Mouse (Mus musculus): ENCODE measurements around the gene Znrf1. TPM values are rescaled to one million over a fixed set of nuclear protein-coding genes. Genes with fewer than 3 reads are reported as not detected.

Gene Znrf1
- total RNA-seq, 1 experiment from 2014 or later: 71.0 TPM

DNA sequence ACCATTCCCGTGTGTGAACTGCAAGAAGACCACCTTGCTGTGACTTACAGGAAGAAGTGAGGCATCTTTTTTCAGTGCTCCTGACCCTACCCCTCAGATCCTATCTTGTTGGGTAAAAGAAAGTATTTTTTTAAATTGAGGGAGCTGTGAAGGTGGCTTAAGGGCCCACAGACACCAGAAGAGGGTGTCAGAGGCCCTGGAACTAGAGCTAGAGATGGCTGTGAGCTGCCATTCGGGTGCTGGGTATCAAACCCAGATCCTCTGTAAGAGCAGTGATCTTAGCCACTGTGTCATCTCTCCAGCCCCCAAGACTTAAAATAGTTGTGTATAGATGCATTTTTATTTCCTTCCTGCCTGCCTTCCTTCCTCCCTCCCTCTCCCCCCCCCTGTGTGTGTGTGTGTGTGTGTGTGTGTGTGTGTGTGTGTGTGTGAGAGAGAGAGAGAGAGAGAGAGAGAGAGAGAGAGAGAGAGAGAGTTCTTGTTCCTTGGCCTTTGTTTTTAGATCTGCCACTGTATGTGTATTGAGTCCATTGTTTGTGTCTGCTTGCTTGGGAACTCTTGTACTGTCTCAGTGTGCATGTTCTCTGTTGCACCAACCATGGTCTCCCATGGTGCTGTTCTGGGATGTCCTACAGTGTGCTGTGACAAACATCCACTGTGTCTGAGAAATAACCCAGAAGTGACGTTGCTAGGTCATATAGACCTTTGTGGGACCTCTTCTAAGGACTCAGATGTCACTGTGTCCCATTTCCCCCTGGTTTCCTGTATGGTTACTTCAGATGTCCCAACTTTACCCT, 58.3 kb downstream of the Znrf1 start:
- no peak for ATAC-seq (replicated peaks; ENCODE audit: low read depth, poor library complexity, severe bottlenecking)

DNA sequence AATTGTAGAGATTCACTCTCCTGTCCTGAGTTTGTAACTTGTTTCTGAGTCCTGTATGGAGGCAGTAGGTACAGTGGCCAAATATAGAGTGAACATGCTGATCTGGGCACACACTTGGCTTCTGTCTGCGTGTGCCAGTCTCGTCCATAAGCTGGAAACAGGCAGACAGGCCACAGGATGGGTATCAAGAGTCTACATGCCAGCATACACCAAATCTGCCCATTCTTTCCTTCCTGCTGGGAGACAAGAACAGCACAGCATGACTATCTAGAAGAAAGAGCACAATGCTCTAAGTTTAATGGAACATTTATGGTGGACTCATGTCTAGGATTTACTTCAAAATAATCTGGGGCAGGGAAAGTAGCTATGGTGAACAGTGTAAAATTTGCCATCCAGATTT, 59.1 kb downstream of the Znrf1 start:
- ATAC-seq (replicated peaks; ENCODE audit: low read depth, poor library complexity, severe bottlenecking): no peak

DNA sequence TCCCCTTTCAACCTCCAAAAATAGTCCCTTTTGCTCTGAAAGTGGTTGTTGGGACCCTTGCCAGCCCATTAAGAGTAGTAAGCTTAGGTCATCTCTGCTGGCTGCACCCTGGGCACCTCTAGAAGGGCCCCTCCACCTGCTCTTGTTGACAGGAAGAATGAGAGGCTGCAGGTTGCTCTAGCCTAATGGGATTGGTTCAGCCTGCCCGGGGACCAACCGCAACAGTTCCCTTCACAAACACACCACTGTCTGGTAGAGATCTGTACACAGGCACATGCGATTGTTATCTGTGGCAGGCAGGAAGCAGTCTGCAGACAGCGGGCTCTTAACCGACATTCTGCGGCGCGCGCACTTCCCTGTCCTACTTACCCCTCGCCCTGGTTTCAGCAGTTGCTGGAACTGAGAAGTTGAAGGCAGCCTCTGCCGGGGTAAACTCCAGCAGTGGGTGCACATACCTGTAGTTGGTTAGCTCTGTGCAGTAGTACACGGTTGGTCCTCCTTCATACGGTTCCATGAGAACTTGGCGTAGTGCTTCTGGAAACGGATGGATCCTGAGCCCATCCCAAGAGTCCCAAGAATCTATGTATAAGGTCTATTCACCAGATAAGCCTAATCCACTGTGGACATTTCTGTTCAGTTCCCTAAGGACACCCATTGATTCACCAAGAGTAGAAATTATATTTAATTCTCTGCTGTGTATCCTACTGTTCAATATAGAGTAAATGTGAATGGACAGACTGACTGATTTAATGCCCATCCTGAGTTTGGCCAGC, 60.0 kb downstream of the Znrf1 start:
- peak; percentile 86 for ATAC-seq (replicated peaks; ENCODE audit: low read depth, poor library complexity, severe bottlenecking)

DNA sequence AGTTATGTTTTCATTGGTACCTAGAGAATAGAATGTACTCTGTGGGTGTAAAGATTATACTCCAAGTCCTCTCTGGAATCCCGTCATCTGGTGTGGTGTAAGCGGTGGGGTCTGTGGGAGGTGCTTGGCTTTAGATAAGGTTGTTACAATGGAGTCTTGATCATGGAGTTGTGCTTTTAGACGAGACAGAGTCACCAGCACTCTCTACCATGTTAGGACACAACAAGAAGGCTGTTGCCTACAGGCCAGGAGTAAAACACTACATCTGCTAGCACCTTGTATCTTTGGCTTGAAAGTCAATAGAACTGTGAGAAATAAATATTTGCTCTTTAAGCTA, 60.6 kb downstream of the Znrf1 start:
- ATAC-seq (replicated peaks; ENCODE audit: low read depth, poor library complexity, severe bottlenecking): no peak

DNA sequence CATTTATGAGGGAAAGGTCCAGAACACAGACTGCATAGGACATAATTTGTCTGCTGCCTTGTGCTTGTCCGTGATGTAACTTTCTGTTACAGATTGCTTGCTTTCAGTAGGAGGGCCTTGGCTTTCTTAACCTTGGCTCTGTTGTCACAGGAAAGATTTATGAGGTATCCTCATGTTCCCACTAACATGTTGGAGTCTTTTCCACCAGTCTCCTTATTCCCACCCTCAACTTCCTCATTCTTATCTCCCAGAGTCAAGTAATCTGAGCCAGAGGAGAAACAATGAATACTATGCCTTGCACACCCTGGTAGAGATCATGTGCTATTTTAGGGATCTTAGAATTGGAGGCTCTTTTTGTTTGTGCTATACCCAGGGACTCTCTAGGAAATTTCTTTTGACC, 61.4 kb downstream of the Znrf1 start:
- ATAC-seq (replicated peaks; ENCODE audit: low read depth, poor library complexity, severe bottlenecking): 0 out of 2 replicates have a peak, but pooled peaks have one; percentile 5

DNA sequence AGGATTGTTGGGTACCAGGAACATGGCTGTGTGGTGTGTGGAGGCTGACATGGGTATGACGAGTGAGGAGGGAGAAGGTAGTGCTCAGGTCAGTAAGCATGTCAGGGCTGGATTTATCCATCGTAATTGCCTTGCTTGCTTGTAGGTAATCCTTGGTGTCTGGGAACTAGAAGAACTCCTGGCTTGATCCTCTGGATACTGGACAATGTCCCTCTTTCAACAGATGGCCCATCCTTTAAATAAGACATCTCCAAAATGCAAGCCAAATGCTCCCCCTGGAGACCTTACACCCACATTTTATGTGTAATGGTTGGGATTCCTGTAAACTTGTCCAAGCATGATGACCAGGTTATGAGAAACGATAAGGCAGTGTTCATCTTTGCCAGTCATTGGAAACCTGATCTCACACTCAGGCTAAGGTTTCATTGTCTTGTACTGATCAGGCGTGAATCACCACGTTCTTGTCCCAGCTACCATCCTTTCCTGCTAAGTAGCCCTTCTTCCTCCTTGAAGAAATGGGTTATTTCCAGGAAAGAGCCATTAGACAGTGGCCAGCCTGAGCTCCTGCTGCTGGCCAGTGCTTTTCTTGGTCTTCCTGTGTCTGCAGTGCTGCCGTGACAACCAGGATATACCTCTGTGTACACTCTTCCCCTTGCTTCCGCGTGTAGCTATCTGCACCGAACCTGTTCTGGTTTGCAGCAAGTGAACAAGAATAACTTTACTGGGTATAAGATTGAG, 64.0 kb downstream of the Znrf1 start:
- no peak for ATAC-seq (replicated peaks; ENCODE audit: low read depth, poor library complexity, severe bottlenecking)

DNA sequence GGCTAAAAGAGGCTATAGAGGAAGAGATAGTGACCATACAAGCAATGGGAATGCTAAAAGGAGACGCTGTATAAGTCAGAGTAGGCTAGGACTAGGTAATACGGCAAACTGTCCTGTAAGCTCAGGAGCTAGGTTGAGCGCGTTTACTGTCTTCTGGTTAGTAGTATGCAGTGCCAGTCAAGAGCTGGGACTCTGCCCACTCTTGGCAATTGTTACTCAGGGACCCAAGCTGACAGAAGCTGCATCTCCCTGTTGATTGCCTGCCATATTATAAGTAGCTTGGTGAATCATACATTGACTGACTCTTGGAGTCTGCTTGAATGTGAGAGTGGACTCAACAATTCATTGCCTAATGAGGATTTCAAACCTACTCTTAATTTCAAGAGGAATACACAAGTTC, 66.2 kb downstream of the Znrf1 start:
- ATAC-seq (replicated peaks; ENCODE audit: low read depth, poor library complexity, severe bottlenecking): no peak

DNA sequence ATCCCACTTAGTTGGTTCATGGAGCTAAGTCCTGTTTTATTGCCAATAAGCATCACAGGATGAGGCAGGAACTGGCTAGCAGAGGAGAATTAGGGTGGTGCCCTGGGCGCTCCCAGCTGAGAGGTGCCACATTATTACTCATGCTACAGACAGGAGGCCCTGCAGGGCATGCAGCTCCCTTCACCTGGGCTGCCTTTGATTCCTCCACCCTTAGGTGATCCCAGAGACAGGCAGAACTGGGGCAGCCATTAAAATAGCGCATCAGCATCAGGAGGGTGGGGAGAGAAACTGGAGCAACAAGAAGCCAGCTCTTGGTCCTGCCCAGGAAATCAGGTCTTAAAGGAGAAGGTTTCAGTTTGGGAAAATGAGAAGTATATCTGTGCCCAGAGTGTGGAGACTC, 69.1 kb downstream of the Znrf1 start:
- ATAC-seq (replicated peaks; ENCODE audit: low read depth, poor library complexity, severe bottlenecking): no peak

DNA sequence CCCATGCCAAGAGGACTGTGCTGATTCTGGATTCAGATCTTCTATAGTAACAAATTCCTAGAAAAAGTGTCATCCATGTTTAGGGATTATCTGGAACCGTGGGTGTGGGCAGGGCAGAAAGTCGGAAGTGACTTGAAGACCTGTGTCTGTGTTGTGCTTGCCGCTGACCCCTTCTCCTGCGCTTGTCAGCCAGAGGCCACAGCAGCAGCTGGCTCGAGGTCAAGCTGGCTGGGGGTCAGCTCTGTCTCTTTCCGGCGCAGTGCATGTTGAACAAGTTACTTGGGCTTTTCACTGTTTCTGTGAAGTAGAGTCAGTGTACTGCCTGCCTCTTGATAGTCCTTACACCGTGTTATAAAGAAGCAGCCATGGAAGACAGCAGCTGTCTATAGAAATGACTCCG, 71.1 kb downstream of the Znrf1 start:
- ATAC-seq (replicated peaks; ENCODE audit: low read depth, poor library complexity, severe bottlenecking): no peak

DNA sequence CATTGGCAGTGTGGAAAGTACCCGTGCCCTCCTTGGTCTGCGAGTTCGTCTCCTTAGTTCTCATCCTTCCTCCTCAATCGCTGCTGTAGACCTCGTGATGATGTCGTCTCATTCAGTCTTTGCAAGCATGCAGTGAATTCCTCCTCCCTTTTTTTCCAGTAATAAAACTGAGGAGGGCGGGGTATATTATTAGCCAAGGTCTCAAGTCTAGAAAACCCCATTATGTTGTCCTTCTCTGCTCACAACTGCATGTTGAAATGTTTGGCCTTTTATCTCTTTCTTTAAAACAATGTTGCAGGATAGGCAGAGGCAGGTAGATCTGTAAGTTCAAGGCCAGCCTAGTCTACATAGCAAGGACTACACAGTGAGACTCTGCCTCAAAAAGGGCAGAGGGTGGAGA, 71.5 kb downstream of the Znrf1 start:
- ATAC-seq (replicated peaks; ENCODE audit: low read depth, poor library complexity, severe bottlenecking): no peak

DNA sequence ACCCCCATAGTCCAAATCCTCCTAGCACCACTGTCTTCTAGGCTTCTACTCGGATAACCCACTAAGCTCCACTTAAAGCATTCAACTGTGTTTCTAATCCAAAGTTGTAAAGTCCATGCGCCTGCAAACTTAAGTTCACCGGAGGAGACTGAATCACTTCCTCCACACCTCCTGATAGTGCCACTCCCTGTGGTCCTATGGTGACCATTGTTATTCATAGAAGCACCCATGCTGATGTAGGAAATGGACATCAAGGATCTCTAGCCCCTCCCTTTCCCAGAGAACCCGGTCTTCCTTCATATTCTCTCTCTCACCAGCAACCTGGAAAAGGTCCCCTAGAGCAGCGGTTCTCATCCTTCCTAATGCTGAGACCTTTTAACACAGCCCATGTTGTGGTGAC, 77.3 kb downstream of the Znrf1 start:
- no peak for ATAC-seq (replicated peaks; ENCODE audit: low read depth, poor library complexity, severe bottlenecking)

DNA sequence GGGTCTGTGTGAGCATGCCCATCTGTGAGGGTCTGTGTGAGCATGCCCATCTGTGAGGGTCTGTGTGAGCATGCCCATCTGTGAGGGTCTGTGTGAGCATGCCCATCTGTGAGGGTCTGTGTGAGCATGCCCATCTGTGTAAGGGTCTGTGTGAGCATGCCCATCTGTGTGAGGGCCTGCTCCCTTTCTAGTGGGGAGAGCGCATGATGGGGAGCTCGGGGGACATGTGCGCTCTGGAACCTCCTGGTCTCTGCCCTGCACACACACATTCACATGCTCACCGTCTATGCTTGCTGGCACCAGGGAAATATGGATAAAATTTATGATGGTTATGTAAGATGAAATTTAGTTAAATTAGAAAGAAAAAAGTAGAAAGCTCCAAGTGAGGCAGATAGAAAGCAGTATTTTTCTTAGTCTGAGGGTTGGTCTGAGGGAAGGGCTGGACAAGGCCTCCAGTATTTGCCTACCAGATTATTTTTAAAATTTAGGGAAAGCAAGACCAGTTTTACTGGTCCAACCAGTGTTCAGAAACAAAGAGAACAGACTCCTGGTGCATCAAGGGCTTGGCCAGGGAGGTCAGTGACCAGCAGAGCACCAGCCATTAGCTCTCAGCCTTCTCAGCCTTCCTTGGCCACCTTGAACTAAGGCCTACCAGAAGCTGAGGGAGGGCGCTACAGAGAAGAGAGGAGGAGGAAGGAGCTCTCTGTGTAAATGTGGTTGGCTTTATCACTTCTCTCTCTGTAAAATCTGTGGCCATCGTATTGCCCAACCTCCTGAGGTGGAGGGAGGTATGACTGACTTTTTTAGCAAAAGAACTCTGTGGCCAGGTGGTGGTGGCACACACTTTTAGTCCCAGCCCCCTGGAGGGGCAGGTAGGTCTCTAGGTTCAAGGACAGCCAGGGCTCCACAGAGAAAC, 79.1 kb downstream of the Znrf1 start:
- ATAC-seq (replicated peaks; ENCODE audit: low read depth, poor library complexity, severe bottlenecking): peak; percentile 62

DNA sequence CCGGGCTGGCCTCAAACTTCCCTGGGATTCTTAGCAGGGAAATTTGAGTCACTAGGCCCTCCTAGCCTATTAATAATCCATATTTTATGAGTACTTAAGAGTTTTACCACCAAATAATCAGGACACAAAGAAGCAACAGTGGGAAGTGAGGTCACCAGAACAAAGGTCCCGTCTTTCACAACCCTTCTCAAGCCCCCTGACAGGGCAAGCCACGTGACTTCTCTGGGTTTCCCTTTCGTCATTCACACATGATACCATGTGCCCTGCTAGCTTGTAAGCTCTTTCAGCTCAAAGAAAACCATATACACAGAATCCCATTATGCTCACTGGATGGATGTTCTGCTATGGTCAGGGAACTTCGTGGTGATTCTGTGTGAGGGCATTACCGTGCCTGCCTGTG, 81.9 kb downstream of the Znrf1 start:
- ATAC-seq (replicated peaks; ENCODE audit: low read depth, poor library complexity, severe bottlenecking): no peak

DNA sequence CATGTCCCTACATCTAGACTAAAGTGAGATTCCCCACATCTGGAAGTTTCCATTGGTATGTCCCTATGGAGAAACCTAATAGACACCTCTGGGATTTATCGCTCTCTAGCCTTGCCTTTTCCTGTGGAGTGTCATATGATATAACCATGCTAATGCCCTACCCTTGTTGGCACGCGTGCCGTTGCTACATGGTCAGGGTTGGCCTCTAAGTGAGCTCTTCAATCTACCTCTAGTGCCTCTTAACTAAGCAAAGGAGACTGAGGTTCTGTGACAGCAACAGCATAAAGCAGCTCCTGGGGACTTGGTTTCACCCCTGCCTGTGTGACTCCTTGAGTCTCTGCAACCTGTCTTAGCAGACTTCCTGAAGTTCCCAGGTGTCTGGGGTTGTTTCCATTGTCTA, 82.4 kb downstream of the Znrf1 start:
- no peak for ATAC-seq (replicated peaks; ENCODE audit: low read depth, poor library complexity, severe bottlenecking)

DNA sequence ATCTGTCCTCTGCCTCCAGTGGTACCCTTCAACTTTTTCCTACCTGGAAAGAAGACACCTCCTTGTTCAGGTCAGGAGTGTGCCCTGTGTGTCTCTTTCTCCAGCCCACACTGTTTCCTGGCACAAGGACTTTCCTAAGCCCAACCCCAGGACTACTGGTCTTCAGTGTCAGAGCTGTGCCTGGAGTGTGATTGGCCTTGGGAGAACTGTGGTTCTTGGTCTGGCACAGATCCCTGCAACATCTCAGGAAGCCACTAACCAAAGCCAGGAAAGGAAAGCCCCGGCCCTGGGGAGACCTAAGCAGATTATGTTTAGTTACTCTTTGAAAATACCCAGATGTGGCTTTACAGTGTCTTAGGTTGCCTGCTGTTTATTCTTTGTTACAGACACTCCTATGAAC, 84.0 kb downstream of the Znrf1 start:
- peak; percentile 80 for ATAC-seq (replicated peaks; ENCODE audit: low read depth, poor library complexity, severe bottlenecking)

DNA sequence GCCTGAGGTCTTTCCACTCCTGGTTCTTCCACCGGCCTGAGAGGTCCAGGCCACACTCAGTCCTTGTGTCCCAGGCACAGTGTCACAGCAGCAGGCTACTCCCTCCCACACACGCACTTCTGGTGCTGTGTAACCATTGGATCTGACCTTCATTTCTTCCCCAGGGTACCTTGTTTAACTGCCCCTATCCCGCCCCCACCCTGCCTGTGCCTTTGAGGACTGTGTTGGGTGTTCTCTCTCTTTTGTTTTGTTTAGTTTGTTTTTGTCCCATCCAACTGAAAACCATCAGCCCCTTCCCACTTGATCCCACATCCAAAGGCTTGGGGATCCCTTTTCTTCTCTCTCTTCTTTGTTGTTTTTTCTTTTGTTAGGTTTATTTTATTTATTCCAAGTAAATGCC, 86.2 kb downstream of the Znrf1 start:
- ATAC-seq (replicated peaks; ENCODE audit: low read depth, poor library complexity, severe bottlenecking): no peak

DNA sequence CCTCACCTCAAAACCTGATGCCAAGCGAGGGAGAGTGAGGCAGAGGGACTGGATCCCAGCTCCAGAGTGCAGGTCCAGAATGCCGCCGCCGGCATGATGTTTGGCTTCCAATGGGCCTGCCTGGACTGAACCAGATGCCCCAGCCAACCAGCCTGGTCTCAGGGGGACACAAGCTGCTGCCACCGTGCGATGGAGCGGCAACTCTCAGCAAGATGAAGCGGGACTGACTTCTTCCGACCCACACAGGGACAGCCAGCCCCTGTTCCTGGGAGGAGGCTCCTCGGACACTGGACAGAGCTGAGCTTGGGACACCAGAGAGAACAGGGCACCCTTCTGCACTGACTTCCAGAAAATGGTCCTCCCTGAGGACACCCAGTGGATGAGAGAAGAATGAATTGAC, 86.7 kb downstream of the Znrf1 start:
- ATAC-seq (replicated peaks; ENCODE audit: low read depth, poor library complexity, severe bottlenecking): no peak

DNA sequence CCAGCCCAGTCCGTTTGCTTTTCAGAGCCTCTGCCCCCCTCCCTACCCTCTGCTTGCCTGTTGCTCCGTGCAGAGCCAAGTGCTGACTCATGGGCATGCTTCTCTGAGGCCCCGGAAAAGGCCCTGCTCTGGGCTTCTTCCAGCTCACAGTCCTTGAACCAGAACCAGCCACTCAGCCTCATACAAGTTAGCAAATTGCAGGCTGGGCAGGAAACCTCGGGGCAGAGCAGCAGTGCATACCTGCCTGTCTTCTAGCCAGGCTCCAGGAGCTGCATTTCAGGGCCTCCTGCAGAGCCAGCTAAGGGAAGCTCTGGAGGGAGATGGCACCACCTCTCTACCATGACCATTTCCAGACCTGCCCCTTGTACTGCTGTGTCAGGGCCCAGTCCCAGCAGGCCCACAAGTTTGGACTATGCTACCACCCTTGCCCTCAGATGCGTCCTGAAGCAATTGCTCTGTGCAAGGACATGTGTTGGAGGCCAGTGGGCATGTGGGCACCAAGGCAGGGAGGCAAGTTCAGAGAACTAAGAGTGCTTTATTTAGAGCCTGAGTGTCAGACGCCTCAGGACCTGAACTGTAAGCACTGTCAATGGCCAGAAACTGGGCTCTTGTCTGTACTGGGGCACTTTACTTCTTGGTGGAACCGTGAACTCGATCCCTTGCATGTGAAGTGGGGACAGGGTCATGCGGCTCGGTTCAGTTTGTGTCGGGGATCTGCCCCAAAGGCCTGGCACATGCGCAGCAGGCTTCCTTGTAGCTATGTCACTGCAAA, 88.4 kb downstream of the Znrf1 start:
- ATAC-seq (replicated peaks; ENCODE audit: low read depth, poor library complexity, severe bottlenecking): peak; percentile 24; the same call in 1 of the 2 replicates

DNA sequence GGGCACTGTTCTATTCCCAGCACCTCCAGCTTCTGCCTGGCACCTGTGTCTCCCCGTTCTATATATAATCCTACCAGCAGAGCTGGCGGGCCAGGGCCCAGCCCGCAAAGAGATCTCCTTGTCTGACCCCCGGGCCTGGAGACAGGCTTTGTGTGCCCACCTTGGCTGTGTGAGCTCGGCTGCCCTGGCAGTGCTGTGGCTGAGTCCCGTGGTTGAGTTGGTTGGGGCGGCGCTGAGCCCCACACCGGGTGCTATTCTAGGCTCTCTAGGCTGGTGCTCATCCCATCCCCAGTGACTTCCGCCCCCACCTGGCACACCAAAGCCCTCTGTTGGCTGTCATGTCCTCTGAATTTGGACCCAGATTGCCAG, 88.9 kb downstream of the Znrf1 start:
- ATAC-seq (replicated peaks; ENCODE audit: low read depth, poor library complexity, severe bottlenecking): no peak
